Mouse (Mus musculus): ENCODE results near the gene Foxo3. TPM values are rescaled to one million over a fixed set of nuclear protein-coding genes. Genes with fewer than 3 reads are reported as not detected.
A peak's percentile ranks its signal among the peaks of the same experiment; 100 is the strongest.

The Foxo3 gene
- polyA plus RNA-seq, 1 experiment from 2014 or later, result 22.9 TPM

GRCm38 (mm10) chr10:42193981-42194380 lies 82.6 kb downstream of the Foxo3 start:
- TF ChIP-seq EP300 (IDR thresholded peaks at IDR 0.05) (no peak), CTCF (IDR thresholded peaks at IDR 0.05) (no peak)
- WGBS, result 74% methylated on average over 4 of the region's 4 CpGs
- H3K4me1 ChIP-seq (ENCODE audit: insufficient read depth, low read depth, low read length), result peaks cover 36% of the 10 kb centered on the region

GRCm38 (mm10) chr10:42192951-42193350 lies 83.6 kb downstream of the Foxo3 start:
- H3K9ac ChIP-seq (replicated peaks; ENCODE audit: low read depth), result no peak overlapping the region
- WGBS, result 28% methylated on average over 6 of the region's 6 CpGs
- no peak overlapping the region for H3K27ac ChIP-seq (ENCODE audit: low read length)
- no peak for ATAC-seq
- H3K4me1 ChIP-seq (ENCODE audit: insufficient read depth, low read depth, low read length), result peaks cover 36% of the 10 kb centered on the region
- peaks cover 20% of the 10 kb centered on the region for H3K36me3 ChIP-seq (ENCODE audit: insufficient read depth, low read length)
- H3K4me2 ChIP-seq (replicated peaks; ENCODE audit: low read depth, low read length), result no peak overlapping the region
- H3K4me3 ChIP-seq (ENCODE audit: low read depth, low read length), result no peak overlapping the region
- no peak for DNase-seq (ENCODE audit: low spot score)
- H3K9me3 ChIP-seq (ENCODE audit: low read length), result no peaks in the 10 kb centered on the region
- no peak for TF ChIP-seq EP300 (IDR thresholded peaks at IDR 0.05)
- no peak for TF ChIP-seq CTCF (IDR thresholded peaks at IDR 0.05)
- H3K27me3 ChIP-seq (replicated peaks; ENCODE audit: insufficient read depth, low read length), result no peaks in the 10 kb centered on the region

More at GRCm38 (mm10) chr10:42193981-42194380, 82.6 kb downstream of the Foxo3 start:
- Histone ChIP-seq H3K36me3 (ENCODE audit: insufficient read depth, low read length) (peaks cover 20% of the 10 kb centered on the region), H3K27ac (ENCODE audit: low read length) (no peak overlapping the region), H3K27me3 (replicated peaks; ENCODE audit: insufficient read depth, low read length) (no peaks in the 10 kb centered on the region), H3K4me2 (replicated peaks; ENCODE audit: low read depth, low read length) (no peak overlapping the region), H3K9ac (replicated peaks; ENCODE audit: low read depth) (no peak overlapping the region), H3K4me3 (ENCODE audit: low read depth, low read length) (no peak overlapping the region), H3K9me3 (ENCODE audit: low read length) (no peaks in the 10 kb centered on the region)
- DNase-seq (ENCODE audit: low spot score) (no peak), ATAC-seq (no peak)

GRCm38 (mm10) chr10:42189674-42190434 lies 86.7 kb downstream of the Foxo3 start:
- H3K9me3 ChIP-seq (ENCODE audit: low read length), result no peaks in the 10 kb centered on the region
- no peak overlapping the region for H3K4me3 ChIP-seq (ENCODE audit: low read depth, low read length)
- TF ChIP-seq EP300 (IDR thresholded peaks at IDR 0.05), result no peak
- no peak for TF ChIP-seq CTCF (IDR thresholded peaks at IDR 0.05)
- peak overlapping the region; percentile 39; the same call in 1 of the 2 replicates for H3K27ac ChIP-seq (ENCODE audit: low read length)
- no peak overlapping the region for H3K9ac ChIP-seq (replicated peaks; ENCODE audit: low read depth)
- ATAC-seq, result peak; percentile 28; the same call in 1 of the 2 replicates
- no peaks in the 10 kb centered on the region for H3K27me3 ChIP-seq (replicated peaks; ENCODE audit: insufficient read depth, low read length)
- H3K4me1 ChIP-seq (ENCODE audit: insufficient read depth, low read depth, low read length), result peaks cover 28% of the 10 kb centered on the region
- WGBS, result 43% methylated on average over 13 of the region's 13 CpGs
- peaks cover 6% of the 10 kb centered on the region; the same call in 1 of the 2 replicates for H3K36me3 ChIP-seq (ENCODE audit: insufficient read depth, low read length)
- DNase-seq (ENCODE audit: low spot score), result no peak
- no peak overlapping the region for H3K4me2 ChIP-seq (replicated peaks; ENCODE audit: low read depth, low read length)

- H3K4me1 ChIP-seq (ENCODE audit: insufficient read depth, low read depth, low read length), result peaks cover 24% of the 10 kb centered on the region
- no peak overlapping the region for H3K9ac ChIP-seq (replicated peaks; ENCODE audit: low read depth)
- peaks cover 13% of the 10 kb centered on the region for H3K36me3 ChIP-seq (ENCODE audit: insufficient read depth, low read length)
- ATAC-seq (no peak), DNase-seq (ENCODE audit: low spot score) (no peak)
- TF ChIP-seq EP300 (IDR thresholded peaks at IDR 0.05) (no peak), CTCF (IDR thresholded peaks at IDR 0.05) (no peak)
- no peak overlapping the region for H3K4me3 ChIP-seq (ENCODE audit: low read depth, low read length)
- H3K4me2 ChIP-seq (replicated peaks; ENCODE audit: low read depth, low read length), result no peak overlapping the region
- peak overlapping the region; percentile 39; the same call in 1 of the 2 replicates for H3K27ac ChIP-seq (ENCODE audit: low read length)
- H3K27me3 ChIP-seq (replicated peaks; ENCODE audit: insufficient read depth, low read length), result no peaks in the 10 kb centered on the region
- no peaks in the 10 kb centered on the region for H3K9me3 ChIP-seq (ENCODE audit: low read length)
- 68% methylated on average over 8 of the region's 8 CpGs for WGBS
Observed at GRCm38 (mm10) chr10:42189037-42189436, 87.5 kb downstream of the Foxo3 start.

- Histone ChIP-seq H3K36me3 (ENCODE audit: insufficient read depth, low read length) (peaks cover 21% of the 10 kb centered on the region), H3K9ac (replicated peaks; ENCODE audit: low read depth) (no peak overlapping the region), H3K4me1 (ENCODE audit: insufficient read depth, low read depth, low read length) (peaks cover 24% of the 10 kb centered on the region), H3K27me3 (replicated peaks; ENCODE audit: insufficient read depth, low read length) (no peaks in the 10 kb centered on the region), H3K4me3 (ENCODE audit: low read depth, low read length) (no peak overlapping the region), H3K27ac (ENCODE audit: low read length) (peak overlapping the region; percentile 20; the same call in 1 of the 2 replicates), H3K4me2 (replicated peaks; ENCODE audit: low read depth, low read length) (no peak overlapping the region), H3K9me3 (ENCODE audit: low read length) (no peaks in the 10 kb centered on the region)
- no peak for DNase-seq (ENCODE audit: low spot score)
- no peak for ATAC-seq
- no peak for TF ChIP-seq EP300 (IDR thresholded peaks at IDR 0.05)
- no peak for TF ChIP-seq CTCF (IDR thresholded peaks at IDR 0.05)
- 64% methylated on average over 9 of the region's 9 CpGs for WGBS
Observed at GRCm38 (mm10) chr10:42188091-42188490, 88.5 kb downstream of the Foxo3 start.

- ATAC-seq, result no peak
- WGBS, result 77% methylated on average over 9 of the region's 9 CpGs
- H3K36me3 ChIP-seq (ENCODE audit: insufficient read depth, low read length), result peaks cover 21% of the 10 kb centered on the region
Observed at GRCm38 (mm10) chr10:42186941-42187401, 89.6 kb downstream of the Foxo3 start.

More at GRCm38 (mm10) chr10:42186941-42187401, 89.6 kb downstream of the Foxo3 start:
- no peak overlapping the region for H3K4me3 ChIP-seq (ENCODE audit: low read depth, low read length)
- DNase-seq (ENCODE audit: low spot score), result no peak
- no peak for TF ChIP-seq EP300 (IDR thresholded peaks at IDR 0.05)
- no peak for TF ChIP-seq CTCF (IDR thresholded peaks at IDR 0.05)
- no peak overlapping the region for H3K4me2 ChIP-seq (replicated peaks; ENCODE audit: low read depth, low read length)
- H3K9ac ChIP-seq (replicated peaks; ENCODE audit: low read depth), result no peak overlapping the region
- no peaks in the 10 kb centered on the region for H3K9me3 ChIP-seq (ENCODE audit: low read length)
- H3K4me1 ChIP-seq (ENCODE audit: insufficient read depth, low read depth, low read length), result peaks cover 21% of the 10 kb centered on the region
- H3K27ac ChIP-seq (ENCODE audit: low read length), result no peak overlapping the region
- H3K27me3 ChIP-seq (replicated peaks; ENCODE audit: insufficient read depth, low read length), result no peaks in the 10 kb centered on the region

Data from lung, postnatal 0 days (tissue).